In genomic region chr6:134926803-134927594, GRCm38 (mm10) we compare ENCODE assay signal across 8 mouse cellular contexts. TPM values are rescaled to one million over a fixed set of nuclear protein-coding genes. Genes with fewer than 3 reads are reported as not detected.
DNase-seq lines count a peak whose midpoint lies in the region; ATAC-seq and TF ChIP-seq lines count a peak whose summit lies in the region.

No protein-coding gene starts in this region.

- 0 out of 2 replicates have a peak, but pooled peaks cover under 1% of the 10 kb centered on the region for H3K79me2 ChIP-seq in liver, adult 2 months (ENCODE audit: control insufficient read depth, insufficient read depth, low read length)

- peak overlapping the region; percentile 57 for H3K4me3 ChIP-seq in intestine, embryonic 15.5 days (replicated peaks)
- peak overlapping the region; percentile 86 for H3K4me3 ChIP-seq in liver, adult 2 months (ENCODE audit: insufficient read depth, low read depth, low read length)
- peak overlapping the region; percentile 49 for H3K4me3 ChIP-seq in midbrain, embryonic 16.5 days (ENCODE audit: low read depth, low read length)
- H3K4me3 ChIP-seq in stomach, postnatal 0 days (ENCODE audit: low read depth, low read length), result peak overlapping the region; percentile 64

- peaks cover 18% of the 10 kb centered on the region for H3K4me1 ChIP-seq in intestine, embryonic 15.5 days (replicated peaks)
- H3K4me1 ChIP-seq in liver, adult 2 months (ENCODE audit: control insufficient read depth, insufficient read depth, low read length), result 0 out of 2 replicates have a peak, but pooled peaks cover 2% of the 10 kb centered on the region
- H3K4me1 ChIP-seq in midbrain, embryonic 16.5 days (ENCODE audit: control insufficient read depth, insufficient read depth, low read length), result peaks cover 25% of the 10 kb centered on the region
- peaks cover 2% of the 10 kb centered on the region; the same call in 1 of the 2 replicates for H3K4me1 ChIP-seq in stomach, postnatal 0 days (replicated peaks; ENCODE audit: control insufficient read depth, insufficient read depth)

- H3K9ac ChIP-seq in intestine, embryonic 15.5 days, result peak overlapping the region; percentile 76
- H3K9ac ChIP-seq in liver, adult 2 months (ENCODE audit: low read depth, low read length), result peak overlapping the region; percentile 92
- H3K9ac ChIP-seq in midbrain, embryonic 16.5 days (ENCODE audit: low read depth, low read length), result peak overlapping the region; percentile 59
- peak overlapping the region; percentile 88 for H3K9ac ChIP-seq in stomach, postnatal 0 days (ENCODE audit: low read length)

- H3K4me2 ChIP-seq in intestine, embryonic 15.5 days (replicated peaks), result peak overlapping the region; percentile 93
- H3K4me2 ChIP-seq in midbrain, embryonic 16.5 days (ENCODE audit: low read length), result peak overlapping the region; percentile 76
- peak overlapping the region; percentile 95 for H3K4me2 ChIP-seq in stomach, postnatal 0 days (replicated peaks; ENCODE audit: low read depth)

- H3K27me3 ChIP-seq in intestine, embryonic 15.5 days (replicated peaks), result no peaks in the 10 kb centered on the region
- no peaks in the 10 kb centered on the region for H3K27me3 ChIP-seq in liver, adult 2 months (ENCODE audit: control insufficient read depth, insufficient read depth, low read length)
- H3K27me3 ChIP-seq in midbrain, embryonic 16.5 days (ENCODE audit: control insufficient read depth, insufficient read depth, low read depth, low read length), result no peaks in the 10 kb centered on the region
- H3K27me3 ChIP-seq in stomach, postnatal 0 days (ENCODE audit: control insufficient read depth, insufficient read depth, low read length), result no peaks in the 10 kb centered on the region

- H3K36me3 ChIP-seq in intestine, embryonic 15.5 days, result no peaks in the 10 kb centered on the region
- H3K36me3 ChIP-seq in liver, adult 2 months (ENCODE audit: control insufficient read depth, insufficient read depth, low read length), result peaks cover 8% of the 10 kb centered on the region; the same call in 1 of the 2 replicates
- H3K36me3 ChIP-seq in midbrain, embryonic 16.5 days (ENCODE audit: control insufficient read depth, insufficient read depth, low read length), result no peaks in the 10 kb centered on the region
- no peaks in the 10 kb centered on the region for H3K36me3 ChIP-seq in stomach, postnatal 0 days (ENCODE audit: control insufficient read depth, insufficient read depth, low read length)

- TF ChIP-seq POLR2A in liver, adult 2 months (IDR thresholded peaks at IDR 0.05; ENCODE audit: extremely low read depth, insufficient read depth, low read length), result no peak

- DNase-seq in 3134 (ENCODE audit: extremely low read depth, insufficient read length, low spot score) (peak; percentile 94), NIH3T3 (ENCODE audit: low read depth) (peak; percentile 70)
- DNase-seq in cerebellum, postnatal 36 days, result peak; percentile 49 to 56
- peak; percentile 34 for DNase-seq in gastrocnemius, postnatal 25 days
- peak; percentile 27 for DNase-seq in liver, adult 2 months (ENCODE audit: extremely low read depth, low read depth, low spot score)
- DNase-seq in stomach, postnatal 0 days (ENCODE audit: low spot score), result peak; percentile 73

- WGBS in intestine, embryonic 15.5 days, result 2% methylated on average over 63 of the region's 63 CpGs
- WGBS in liver, adult 2 months, result 2% methylated on average over 63 of the region's 63 CpGs
- WGBS in midbrain, embryonic 16.5 days, result under 1% methylated on average over 63 of the region's 63 CpGs
- WGBS in stomach, postnatal 0 days, result under 1% methylated on average over 63 of the region's 63 CpGs

- H3K27ac ChIP-seq in intestine, embryonic 15.5 days, result peak overlapping the region; percentile 100
- H3K27ac ChIP-seq in liver, adult 2 months (replicated peaks; ENCODE audit: insufficient read depth, low read depth, low read length), result peak overlapping the region; percentile 87
- peak overlapping the region; percentile 71 for H3K27ac ChIP-seq in midbrain, embryonic 16.5 days (ENCODE audit: low read length)
- H3K27ac ChIP-seq in stomach, postnatal 0 days (replicated peaks), result peak overlapping the region; percentile 98

- no peak for TF ChIP-seq CTCF in liver, adult 2 months (IDR thresholded peaks at IDR 0.05; ENCODE audit: low read depth, low read length)
- no peak for TF ChIP-seq CTCF in stomach, postnatal 0 days (IDR thresholded peaks at IDR 0.05; ENCODE audit: low read depth)

- no peak for TF ChIP-seq EP300 in stomach, postnatal 0 days (optimal IDR thresholded peaks at IDR 0.05)

- peak; percentile 44 for ATAC-seq in intestine, embryonic 15.5 days
- peak; percentile 32 for ATAC-seq in midbrain, embryonic 16.5 days
- ATAC-seq in stomach, postnatal 0 days (ENCODE audit: low FRiP score, low TSS enrichment), result peak; percentile 28

- no peaks in the 10 kb centered on the region for H3K9me3 ChIP-seq in intestine, embryonic 15.5 days
- H3K9me3 ChIP-seq in midbrain, embryonic 16.5 days (replicated peaks; ENCODE audit: control insufficient read depth, low read length, poor library complexity, severe bottlenecking), result no peaks in the 10 kb centered on the region
- no peaks in the 10 kb centered on the region for H3K9me3 ChIP-seq in stomach, postnatal 0 days (ENCODE audit: control insufficient read depth, low read length)

RNA-seq across cellular contexts. Expression of gene Cdkn1b, which starts 6.8 kb away (rescaled TPM):
- total RNA-seq in gastrocnemius, postnatal 25 days (2021), result 10 to 100 TPM; 33.9 to 34.0 TPM
- polyA plus RNA-seq in intestine, embryonic 15.5 days (2015; fragmentation: Nextera tagmentation; extraction: Ambion mirVana), result 15.3 and 15.9 TPM in 2 replicates
- 14.4 and 16.2 TPM in 2 replicates for total RNA-seq in liver, adult 2 months (2014; rRNA removed)
- 7.1 and 8.6 TPM in 2 replicates for polyA plus RNA-seq in liver, adult 2 months (2012; rRNA removed)
- polyA plus RNA-seq in midbrain, embryonic 16.5 days (2015; fragmentation: Nextera tagmentation; extraction: Ambion mirVana), result 20.7 and 22.6 TPM in 2 replicates
- polyA plus RNA-seq in stomach, postnatal 0 days (2015; fragmentation: Nextera tagmentation; extraction: Ambion mirVana), result 11.7 and 14.4 TPM in 2 replicates

RNA-seq across cellular contexts. Expression of gene Gpr19, which starts 28.6 kb away (rescaled TPM):
- 1 to 10 TPM; 3.2 to 4.0 TPM for total RNA-seq in gastrocnemius, postnatal 25 days (2021)
- 10.4 and 10.6 TPM in 2 replicates for polyA plus RNA-seq in intestine, embryonic 15.5 days (2015; fragmentation: Nextera tagmentation; extraction: Ambion mirVana)
- 4.7 and 4.8 TPM in 2 replicates for total RNA-seq in liver, adult 2 months (2014; rRNA removed)
- 4.9 and 6.9 TPM in 2 replicates for polyA plus RNA-seq in liver, adult 2 months (2012; rRNA removed)
- 44.7 and 46.8 TPM in 2 replicates for polyA plus RNA-seq in midbrain, embryonic 16.5 days (2015; fragmentation: Nextera tagmentation; extraction: Ambion mirVana)
- 6.6 and 6.9 TPM in 2 replicates for polyA plus RNA-seq in stomach, postnatal 0 days (2015; fragmentation: Nextera tagmentation; extraction: Ambion mirVana)

RNA-seq across cellular contexts. Expression of gene Apold1, which starts 54.5 kb away (rescaled TPM):
- total RNA-seq in gastrocnemius, postnatal 25 days (2021), result 1 to 10 TPM; 1.4 to 1.9 TPM
- polyA plus RNA-seq in intestine, embryonic 15.5 days (2015; fragmentation: Nextera tagmentation; extraction: Ambion mirVana), result 3.5 and 3.6 TPM in 2 replicates
- 0.55 and 1.0 TPM in 2 replicates for total RNA-seq in liver, adult 2 months (2014; rRNA removed)
- polyA plus RNA-seq in liver, adult 2 months (2012; rRNA removed), result 0.40 and 0.49 TPM in 2 replicates
- polyA plus RNA-seq in midbrain, embryonic 16.5 days (2015; fragmentation: Nextera tagmentation; extraction: Ambion mirVana), result 4.2 and 5.5 TPM in 2 replicates
- polyA plus RNA-seq in stomach, postnatal 0 days (2015; fragmentation: Nextera tagmentation; extraction: Ambion mirVana), result 1.5 and 1.8 TPM in 2 replicates

Comparison
In these comparisons a context has a peak if more than half of its experiments do, and no peak if none do; other contexts are left out.
1. Peak in every context shown above with its lines: DNase-seq, ATAC-seq, H3K4me3 ChIP-seq and H3K27ac ChIP-seq.
2. DNase-seq: peak in every context shown above with its lines; median percentile 94 in 3134; 73 in stomach, postnatal 0 days; 70 in NIH3T3; 52 in cerebellum, postnatal 36 days; 34 in gastrocnemius, postnatal 25 days; 27 in liver, adult 2 months.